25 mouse cellular contexts compared by ENCODE assay signal in genomic region chr12:79139417-79139816, GRCm38 (mm10). TPM values are rescaled to one million over a fixed set of nuclear protein-coding genes. Genes with fewer than 3 reads are reported as not detected.
"Had no signal": no experiment of that assay in that cellular context is flagged by ENCODE, and none has a peak within 500 bp of the region (broad histone marks: within the 10 kb centered on the region; RNA-seq: fewer than 3 reads in every experiment).

No protein-coding gene starts in this region.

- H3K9me3 ChIP-seq: heart, embryonic 12.5 days; hindbrain, embryonic 13.5 days; hindbrain, embryonic 15.5 days; kidney, embryonic 15.5 days; limb, embryonic 13.5 days; limb, embryonic 15.5 days had no signal

- H3K36me3 ChIP-seq: heart, embryonic 12.5 days; hindbrain, embryonic 13.5 days; hindbrain, embryonic 15.5 days; kidney, embryonic 15.5 days; limb, embryonic 13.5 days; limb, embryonic 15.5 days had no signal

- H3K4me2 ChIP-seq: heart, embryonic 12.5 days; hindbrain, embryonic 13.5 days; hindbrain, embryonic 15.5 days; kidney, embryonic 15.5 days; limb, embryonic 13.5 days; limb, embryonic 15.5 days had no signal

- H3K4me1 ChIP-seq: hindbrain, embryonic 15.5 days; limb, embryonic 15.5 days had no signal

- ATAC-seq: forebrain, postnatal 0 days; hindbrain, postnatal 0 days; intestine, embryonic 16.5 days had no signal

- DNase-seq: forebrain, postnatal 0 days; gastrocnemius, postnatal 14 days; gastrocnemius, postnatal 36 days; heart, adult 18-20 months; heart, postnatal 10 days; heart, postnatal 36 days; kidney, adult 11 months; kidney, adult 2 months; kidney, adult 9 months; kidney, postnatal 14 days; kidney, postnatal 36 days; layer of hippocampus, adult 9-11 months; layer of hippocampus, postnatal 36 days; left cerebral cortex, postnatal 4 days had no signal

- H3K9ac ChIP-seq: forebrain, postnatal 0 days; heart, embryonic 12.5 days; hindbrain, embryonic 13.5 days; hindbrain, embryonic 15.5 days; kidney, embryonic 15.5 days; limb, embryonic 13.5 days; limb, embryonic 15.5 days had no signal

- H3K27me3 ChIP-seq: heart, embryonic 12.5 days; hindbrain, embryonic 13.5 days; hindbrain, embryonic 15.5 days; kidney, embryonic 15.5 days; limb, embryonic 15.5 days had no signal

- H3K4me3 ChIP-seq: heart, embryonic 12.5 days; hindbrain, embryonic 13.5 days; hindbrain, embryonic 15.5 days; kidney, embryonic 15.5 days; limb, embryonic 13.5 days; limb, embryonic 15.5 days had no signal

- H3K27ac ChIP-seq: hindbrain, embryonic 13.5 days; hindbrain, embryonic 15.5 days; hindbrain, postnatal 0 days; kidney, embryonic 15.5 days; kidney, postnatal 0 days; limb, embryonic 13.5 days; limb, embryonic 15.5 days had no signal

RNA-seq across cellular contexts. Expression of gene Arg2, which starts 8.8 kb away (rescaled TPM):
- total RNA-seq: gastrocnemius, adult 18-20 months; gastrocnemius, adult 8-10 months; gastrocnemius, postnatal 14 days; gastrocnemius, postnatal 36 days; heart, adult 18-20 months; heart, postnatal 10 days; heart, postnatal 36 days had no signal
